Mouse (Mus musculus) frontal cortex, postnatal 14 days (tissue): Measurements from ENCODE around the gene Dpy19l2.
"Not testable (repeated sequence)": the region's sequence is repeated elsewhere in the genome, so short reads cannot be mapped to it uniquely, and the experiment has no call there.

Experiments
- DNase-seq, 2 experiments: peaks; one replicate each; pipeline ENCODE4 v3.0.0; 2022; ENCODE audit warnings: low spot score in 2 of 2

The Dpy19l2 gene

GRCm38 (mm10) chr9:24695700-24696404 is at the start of gene Dpy19l2:
Gene Dpy19l2 (minus strand): TSS chr9:24696293.
- DNase-seq = peak; percentile 8 to 21

DNA sequence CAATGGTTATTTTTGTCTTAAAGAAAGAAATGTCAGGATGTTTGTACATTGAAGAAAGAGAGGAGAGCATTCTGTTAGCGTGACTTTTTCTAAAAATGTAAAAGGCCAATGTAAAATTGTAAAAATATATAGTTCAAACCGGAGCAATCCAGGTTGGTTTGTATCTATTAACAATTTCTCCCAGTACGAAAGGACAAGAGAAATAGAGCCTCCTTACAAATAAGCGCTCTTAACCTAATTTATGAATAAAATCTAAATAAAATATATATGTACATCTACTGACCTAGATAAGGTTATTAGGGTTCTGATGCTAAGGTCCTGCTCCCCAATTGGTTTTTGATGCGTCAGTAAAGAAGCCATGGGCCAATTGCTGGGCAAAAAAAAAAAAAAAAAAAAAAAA is 48.9 kb upstream of the Dpy19l2 start:
- DNase-seq = no peak

GRCm38 (mm10) chr9:24701246-24701645 is 5.2 kb upstream of the Dpy19l2 start:
- no peak for DNase-seq

- DNase-seq = no peak
These were observed 299 bp upstream of the Dpy19l2 start for GRCm38 (mm10) chr9:24696405-24696778.

DNA sequence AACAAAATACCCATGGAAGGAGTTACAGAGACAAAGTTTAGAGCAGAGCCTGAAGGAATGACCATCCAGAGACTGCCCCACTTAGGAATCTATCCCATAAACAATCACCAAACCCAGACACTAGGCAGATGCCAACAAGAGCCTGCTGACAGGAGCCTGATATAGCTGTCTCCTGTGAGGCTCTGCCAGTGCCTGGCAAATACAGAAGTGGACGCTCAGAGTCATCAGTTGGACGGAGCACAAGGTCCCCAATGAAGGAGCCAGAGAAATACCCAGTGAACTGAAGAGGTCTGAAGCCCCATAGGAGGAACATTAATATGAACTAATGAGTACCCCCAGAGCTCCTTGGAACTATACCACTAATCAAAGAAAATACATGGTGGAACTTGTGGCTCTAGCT is 58.8 kb downstream of the Dpy19l2 start:
- not testable (repeated sequence) for DNase-seq

GRCm38 (mm10) chr9:24624896-24625295 is 71.2 kb downstream of the Dpy19l2 start, which contains the start of gene Cypt4:
Gene Cypt4 (plus strand): TSS chr9:24625196.
- DNase-seq = no peak

DNA sequence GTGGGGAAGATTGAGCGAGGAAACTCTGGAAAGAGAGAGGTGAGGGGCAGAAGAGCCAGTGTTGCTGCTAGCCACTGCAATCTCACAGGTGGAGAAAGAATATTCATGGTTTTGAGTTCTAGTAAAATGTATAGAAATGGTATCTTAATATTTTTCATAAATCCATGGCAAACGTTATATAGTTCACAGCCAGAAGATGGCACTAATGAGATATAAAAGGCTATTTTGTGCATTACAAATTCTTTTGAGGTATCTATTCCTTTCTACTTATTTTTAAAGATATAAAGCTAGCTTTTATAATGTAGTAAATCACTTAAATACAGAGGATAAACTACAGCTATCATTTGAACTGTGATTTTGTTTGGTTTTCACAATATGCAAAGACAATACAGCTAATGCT is 157.9 kb downstream of the Dpy19l2 start:
- DNase-seq = no peak

DNA sequence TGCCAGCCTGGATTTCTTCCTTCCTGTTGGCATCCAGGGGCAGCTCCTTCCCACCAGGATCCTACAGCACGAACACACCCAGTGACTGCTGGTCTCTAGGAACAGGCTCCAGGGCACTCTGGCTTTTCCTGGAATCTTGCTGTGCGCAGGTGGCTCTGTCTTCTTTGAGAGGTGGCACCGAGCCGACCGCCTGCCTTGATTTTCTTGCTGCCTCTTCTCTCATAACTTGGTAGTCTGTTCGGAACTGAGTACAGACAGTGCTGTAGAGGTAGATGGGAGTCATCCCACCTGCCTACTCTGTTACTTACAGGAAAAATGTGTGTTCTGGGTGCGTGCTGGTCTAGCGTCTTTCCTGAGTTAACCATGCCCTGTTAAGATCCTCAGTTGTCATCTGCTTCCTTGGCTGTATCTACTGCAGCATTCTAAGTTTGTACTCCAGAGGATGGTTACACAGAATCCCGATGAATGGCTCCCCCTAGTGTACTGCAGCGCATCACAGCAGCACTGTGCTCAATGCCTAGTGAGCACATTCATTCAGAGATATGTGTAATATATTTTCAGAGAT is 179.4 kb downstream of the Dpy19l2 start:
- peak; percentile 64 to 76 for DNase-seq

GRCm38 (mm10) chr9:24514078-24514469 is 182.0 kb downstream of the Dpy19l2 start:
- no peak for DNase-seq

DNA sequence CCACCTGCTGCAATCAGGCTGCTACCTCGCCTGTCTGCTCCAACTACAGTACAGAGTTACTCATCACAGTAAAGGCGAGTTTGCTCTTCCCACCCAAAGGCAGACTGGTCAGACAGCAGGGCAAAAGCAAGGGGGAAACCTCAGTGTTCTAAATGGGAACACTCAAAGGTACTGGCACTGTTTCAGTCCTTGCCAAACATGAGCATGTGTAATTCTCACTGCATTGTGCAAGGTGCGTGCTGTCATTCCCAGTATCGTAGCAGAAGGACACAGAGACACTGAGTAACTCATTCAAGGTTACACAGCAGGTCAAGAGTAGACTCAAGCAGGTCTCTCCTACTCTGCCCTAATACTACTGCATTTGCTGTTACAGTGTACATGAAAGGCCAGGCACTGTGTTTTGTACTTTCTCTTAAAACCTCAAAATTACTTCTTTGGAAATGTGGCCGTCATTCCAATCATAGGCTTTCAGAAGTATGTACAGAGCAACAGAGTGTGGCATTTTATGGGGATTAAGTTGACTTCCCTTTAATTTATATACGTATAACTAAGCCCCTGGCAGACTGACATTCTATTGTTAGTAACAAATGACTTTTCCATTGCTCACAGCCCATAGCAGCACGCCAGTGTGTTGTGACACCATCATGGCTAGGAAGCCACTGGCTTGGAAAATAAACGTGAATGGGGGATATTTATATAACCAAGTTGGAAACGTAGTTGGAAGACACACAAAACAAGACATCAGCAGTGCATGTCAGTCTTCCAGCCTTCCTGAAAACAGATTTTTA is 182.6 kb downstream of the Dpy19l2 start:
- no peak for DNase-seq

DNA sequence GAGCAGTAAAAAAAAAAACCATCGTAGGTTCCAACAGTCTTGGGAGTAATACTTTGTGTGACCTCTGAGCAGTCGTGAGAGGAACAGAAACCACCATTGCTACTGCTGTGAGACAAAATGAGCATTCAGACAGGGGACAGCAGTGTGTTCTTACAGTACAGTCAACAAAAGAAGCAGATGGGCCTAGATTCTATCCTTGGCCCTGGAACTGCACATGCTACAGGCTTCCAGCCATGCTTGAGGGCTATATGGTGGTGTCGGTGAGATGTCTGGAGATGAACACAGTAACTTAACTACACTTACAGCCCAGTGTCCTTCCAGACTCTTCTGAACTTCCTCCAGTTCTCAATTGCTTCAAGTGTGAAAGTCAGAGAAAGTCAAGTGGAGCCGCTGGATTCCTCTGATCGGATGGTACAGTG is 184.0 kb downstream of the Dpy19l2 start:
- no peak for DNase-seq

DNA sequence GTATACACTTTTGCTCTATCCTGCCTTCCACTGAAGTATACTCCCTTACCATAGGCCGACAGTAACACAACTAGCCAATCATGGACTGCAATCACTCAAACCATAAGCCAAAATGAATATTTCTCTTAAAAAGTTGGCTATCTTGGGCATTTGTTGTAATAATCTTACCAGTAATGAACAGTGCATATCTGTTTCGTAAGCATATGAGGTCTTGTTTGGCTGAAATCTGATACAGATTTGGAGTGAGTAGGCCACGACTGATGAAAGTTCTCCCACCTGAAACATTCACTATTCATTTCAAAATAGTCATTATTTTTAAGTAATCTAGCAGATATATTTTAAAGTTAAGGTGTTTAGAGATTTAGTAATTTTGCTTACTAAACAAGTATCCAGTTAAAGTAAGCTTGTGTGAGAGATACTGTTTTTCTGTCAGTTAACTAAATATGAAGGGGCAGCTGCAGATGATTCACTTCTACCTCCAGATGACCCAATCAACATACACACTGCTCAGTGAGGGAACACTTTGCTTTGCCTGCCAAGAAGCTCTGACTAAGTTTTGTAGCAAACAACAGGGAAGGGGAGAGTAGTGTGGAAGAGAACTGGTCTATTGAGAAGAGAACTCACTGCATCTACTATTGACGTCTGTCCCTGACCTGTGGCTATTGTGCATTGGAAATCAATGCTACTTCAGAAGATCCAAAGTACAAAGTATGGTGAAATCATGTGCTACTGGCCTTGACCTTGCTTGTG is 184.5 kb downstream of the Dpy19l2 start:
- no peak for DNase-seq

- no peak for DNase-seq
These were observed 187.2 kb downstream of the Dpy19l2 start for GRCm38 (mm10) chr9:24508880-24509279.
